Mouse (Mus musculus) mature B cell (primary cell): Measurements from ENCODE around the gene Robo1.

Experiments
- in situ Hi-C: fragments of 300-500 bp; cut with MboI; formaldehyde crosslinking; loops from 2 replicates; pipeline ENCODE4 v1.14.3; 2019

Robo1 gene

DNA sequence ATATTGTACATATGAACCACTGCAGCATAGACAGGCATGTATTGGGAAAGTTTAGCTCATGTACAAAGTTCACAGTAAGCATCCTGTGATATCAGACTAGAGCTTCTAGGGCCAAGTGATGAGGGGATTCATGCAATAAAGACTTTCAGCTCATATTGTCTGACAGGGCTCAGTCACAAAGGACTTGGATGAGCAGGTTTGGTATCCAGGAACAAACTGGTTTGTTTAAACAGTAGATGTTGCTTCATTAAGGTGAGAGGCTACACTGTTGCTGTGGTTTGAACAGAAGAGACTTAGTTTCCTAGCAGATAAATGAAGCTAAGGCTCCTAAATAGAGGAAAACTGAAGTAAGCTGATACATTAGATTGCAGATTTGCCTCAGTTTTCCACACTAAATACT lies 626.8 kb downstream of the Robo1 start:
- in situ Hi-C loops = no loop called here

DNA sequence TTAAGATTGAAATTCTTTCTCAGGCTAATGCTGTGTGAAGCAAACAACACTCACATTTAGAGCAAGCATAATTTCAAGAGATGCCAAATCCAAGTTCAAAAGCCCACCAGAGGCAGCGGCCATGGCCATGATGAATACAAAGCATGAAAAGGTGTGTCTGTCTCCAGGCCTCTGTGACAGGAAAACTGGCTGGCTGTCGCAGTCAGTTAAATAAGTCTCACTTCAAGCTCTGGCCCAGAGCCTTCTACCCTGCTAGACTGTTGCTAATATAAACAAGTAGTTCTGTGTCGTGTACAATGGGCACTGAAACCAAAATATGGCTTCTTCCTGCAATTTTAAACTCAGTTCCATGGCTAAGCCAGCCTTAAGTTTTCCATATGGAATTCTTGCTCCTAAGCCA lies 629.1 kb downstream of the Robo1 start:
- in situ Hi-C loops = no loop called here

DNA sequence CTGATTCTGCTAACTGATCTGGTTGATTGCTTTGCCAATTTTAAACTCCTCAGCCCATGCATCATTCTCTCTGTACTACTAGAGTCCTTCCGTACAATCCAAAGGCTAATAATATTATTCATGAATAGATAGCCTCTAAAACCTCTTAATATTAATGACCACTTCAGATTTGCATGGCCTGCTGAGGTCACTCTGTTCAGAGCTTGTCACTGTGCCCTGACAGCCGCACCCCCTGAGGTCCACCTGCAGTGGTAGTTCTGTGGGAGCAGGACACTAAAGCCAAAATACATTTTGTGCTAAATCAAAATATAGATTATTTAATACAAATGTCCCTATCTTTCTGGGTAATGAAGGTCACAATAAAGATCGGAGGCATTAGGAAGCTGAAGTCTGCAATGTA lies 631.8 kb downstream of the Robo1 start:
- in situ Hi-C loops = no loop called here

DNA sequence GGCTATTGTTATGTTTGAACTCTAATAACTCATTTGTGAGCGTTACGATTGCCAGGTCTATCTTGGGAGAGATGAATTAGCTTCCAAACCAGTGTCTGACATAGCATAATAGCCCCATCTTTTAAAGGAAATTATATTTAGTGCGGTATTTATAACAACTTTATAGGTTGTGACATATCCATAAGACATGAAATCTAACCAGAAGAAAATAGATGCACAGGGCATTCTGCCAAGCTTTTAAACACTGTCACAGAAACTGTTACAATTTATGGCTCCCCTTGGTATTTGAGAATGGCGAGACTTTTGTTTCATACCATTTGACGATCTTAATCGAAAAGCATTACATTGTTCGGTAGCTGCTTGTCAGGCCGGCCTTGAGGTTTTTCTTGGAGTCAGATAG lies 632.7 kb downstream of the Robo1 start:
- in situ Hi-C loops = no loop called here

DNA sequence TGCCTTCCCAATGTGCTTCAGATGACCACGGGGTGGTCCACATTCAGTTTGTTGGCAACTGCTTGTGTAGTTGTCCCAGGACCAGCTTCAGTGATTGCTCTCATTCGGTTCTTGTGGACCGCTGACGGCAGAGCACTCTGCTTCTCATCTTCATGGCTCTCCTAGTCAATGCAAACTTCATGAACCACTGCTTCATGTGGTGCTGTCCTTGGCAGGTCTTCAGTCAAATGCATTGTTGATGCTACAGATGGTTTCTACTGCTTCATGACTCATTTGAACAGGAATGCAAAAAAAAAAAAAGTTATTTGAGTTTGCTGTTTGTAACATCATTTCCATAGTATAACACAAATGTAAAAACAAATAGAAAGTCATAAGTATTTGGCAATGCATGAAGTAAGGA lies 636.3 kb downstream of the Robo1 start:
- in situ Hi-C loops = no loop called here

DNA sequence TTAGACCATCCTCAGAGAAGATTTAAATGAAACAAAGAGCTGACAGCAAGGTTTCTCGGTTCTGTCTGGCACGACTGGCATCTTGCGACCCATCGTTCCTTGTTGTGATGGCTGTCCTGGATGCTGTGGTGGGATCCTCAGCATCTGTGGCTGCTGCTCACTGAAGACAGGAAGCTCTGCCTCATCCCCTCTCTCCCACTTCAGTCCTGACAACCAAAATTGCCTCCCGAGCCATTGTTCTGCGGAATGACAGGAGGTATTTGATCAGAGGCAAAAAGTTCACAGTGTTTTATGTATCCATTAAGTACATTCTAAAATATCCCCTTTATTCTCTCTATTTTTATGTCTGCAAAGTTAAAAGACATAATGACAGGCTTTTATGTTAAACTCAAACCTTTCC lies 643.9 kb downstream of the Robo1 start:
- in situ Hi-C loops = no loop called here

DNA sequence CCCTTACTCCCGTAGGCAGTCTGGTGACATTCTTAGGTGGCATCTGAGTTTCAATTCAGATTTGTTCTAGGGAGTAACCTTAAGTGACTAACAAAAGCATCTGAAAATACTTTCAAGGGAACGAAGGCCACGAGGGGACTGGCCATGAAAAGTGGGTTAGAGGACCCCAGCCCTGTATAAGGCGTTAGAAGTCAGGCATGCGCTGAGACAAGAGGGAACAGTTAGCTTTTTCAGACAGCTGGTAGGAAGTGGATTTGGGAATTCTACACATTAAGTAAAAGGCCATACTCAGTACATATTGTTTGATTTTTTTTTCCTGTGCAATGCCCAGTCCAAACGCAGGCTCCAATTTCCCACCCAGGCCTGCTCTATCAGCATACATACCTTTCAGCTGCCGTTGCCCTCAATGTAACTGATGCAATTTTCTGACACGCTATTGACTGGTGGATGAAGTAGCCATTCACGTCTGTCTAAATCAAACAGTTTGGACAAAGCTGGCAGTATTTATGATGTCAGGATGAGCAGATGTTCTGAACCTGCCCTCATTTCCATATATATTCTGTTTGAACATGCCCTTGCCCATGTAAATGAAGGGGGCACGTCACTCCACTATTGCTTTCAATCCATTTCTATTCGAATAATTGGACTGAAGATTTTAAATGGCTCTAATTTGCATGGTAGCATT lies 651.1 kb downstream of the Robo1 start:
- in situ Hi-C loops = no loop called here

DNA sequence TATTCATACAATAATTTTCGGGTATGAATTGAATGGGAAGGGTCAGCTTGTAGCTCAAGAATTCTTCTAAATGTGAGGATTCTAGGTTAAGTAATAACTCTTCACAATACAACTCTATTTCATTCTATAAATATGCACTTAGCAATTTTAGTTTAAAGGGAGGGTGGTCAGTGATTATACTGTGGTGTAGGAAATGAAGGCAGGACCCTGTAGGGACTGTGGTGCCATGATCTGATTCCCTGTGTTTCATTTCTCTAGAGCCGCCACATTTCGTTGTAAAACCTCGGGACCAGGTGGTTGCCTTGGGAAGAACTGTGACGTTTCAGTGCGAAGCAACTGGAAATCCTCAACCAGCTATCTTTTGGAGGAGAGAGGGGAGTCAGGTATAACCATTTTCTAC lies 651.7 kb downstream of the Robo1 start:
- in situ Hi-C loops = no loop called here

DNA sequence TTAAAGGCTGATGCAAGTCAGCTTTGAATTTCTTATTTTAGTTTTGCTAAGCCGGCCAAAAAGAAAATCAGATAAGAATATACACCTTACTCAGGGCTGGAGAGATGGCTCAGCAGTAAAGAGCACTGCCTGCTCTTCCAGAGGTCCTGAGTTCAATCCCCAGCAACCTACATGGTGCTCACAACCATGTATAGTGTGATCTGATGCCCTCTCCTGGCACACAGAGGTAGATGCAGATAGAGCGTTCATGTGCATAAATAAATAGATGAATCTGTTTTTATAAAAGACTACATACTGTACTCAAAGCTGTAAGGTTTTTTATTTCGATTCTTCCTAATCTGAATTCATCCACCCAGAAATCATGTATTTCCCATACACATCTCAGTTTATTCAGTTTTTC lies 655.7 kb downstream of the Robo1 start:
- in situ Hi-C loops = no loop called here

DNA sequence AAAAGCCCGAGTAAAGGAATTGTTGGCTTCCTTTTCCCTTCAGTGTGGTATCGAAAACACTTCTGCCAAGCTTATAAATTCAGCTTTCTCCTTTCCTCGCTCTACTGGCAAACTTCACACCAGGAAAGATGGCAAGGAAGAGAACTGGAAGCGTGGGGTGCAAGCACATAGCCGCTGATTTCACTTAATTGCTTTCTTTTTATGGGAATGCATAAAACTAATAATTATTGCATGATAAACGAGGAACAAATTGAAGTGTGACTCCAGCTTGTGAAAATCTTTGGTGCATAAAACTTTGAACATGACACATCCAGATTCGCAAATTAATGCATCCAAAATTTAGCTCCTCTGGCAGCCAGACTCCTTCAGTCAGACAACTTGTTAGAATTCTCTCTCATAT lies 659.4 kb downstream of the Robo1 start:
- in situ Hi-C loops = no loop called here

DNA sequence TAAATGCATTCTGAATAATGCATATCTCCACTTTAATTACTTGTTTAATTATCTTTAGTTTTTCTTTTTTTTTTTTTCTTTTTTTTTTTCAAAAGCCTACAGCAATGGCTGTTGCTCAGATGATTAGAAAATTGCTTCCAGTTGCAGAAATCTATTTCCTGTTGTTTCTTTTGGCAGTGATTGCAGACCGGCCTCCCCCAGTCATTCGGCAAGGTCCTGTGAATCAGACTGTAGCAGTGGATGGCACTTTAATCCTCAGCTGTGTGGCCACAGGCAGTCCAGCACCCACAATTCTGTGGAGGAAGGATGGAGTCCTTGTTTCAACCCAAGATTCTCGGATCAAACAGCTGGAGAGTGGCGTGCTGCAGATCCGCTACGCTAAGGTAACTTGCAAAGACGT lies 661.9 kb downstream of the Robo1 start:
- in situ Hi-C loops = no loop called here

DNA sequence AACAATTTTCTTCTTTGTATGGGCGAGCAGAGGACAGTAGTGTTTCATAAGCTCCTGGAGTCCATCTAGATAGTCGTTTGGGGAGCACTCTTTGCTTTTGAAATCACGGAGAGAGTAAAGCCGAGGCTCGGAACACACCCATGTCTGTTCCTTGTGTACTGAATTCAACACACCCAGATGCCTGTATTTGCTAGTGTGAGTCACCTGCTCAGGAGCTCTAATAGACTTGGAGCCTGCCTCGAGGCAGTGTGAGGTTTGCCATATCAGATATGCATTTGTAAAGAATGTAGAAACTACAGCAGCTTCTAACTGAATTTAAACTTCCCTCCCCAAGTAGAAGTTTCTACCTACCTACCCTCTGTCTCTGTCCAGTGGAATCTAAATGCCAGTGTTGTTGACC lies 665.6 kb downstream of the Robo1 start:
- in situ Hi-C loops = no loop called here

DNA sequence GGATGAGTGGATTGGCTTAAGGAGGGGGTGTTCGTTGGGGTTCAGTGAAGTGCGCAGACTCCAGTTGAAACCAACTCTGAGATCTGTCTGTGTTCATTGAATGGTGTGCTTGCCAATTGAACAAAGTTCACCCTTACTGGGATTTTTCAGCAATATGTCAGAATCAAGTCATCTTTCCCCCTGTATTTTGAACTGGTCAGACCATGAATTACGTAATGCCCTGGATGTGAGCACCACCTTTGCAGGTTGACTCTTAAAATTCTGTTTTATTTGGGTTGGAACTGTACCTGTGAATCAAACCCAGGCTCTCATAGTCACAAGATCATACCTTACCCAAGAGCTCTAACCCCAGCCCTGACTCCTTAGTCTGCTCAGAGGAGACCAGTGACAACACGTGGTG lies 666.6 kb downstream of the Robo1 start:
- in situ Hi-C loops = no loop called here

DNA sequence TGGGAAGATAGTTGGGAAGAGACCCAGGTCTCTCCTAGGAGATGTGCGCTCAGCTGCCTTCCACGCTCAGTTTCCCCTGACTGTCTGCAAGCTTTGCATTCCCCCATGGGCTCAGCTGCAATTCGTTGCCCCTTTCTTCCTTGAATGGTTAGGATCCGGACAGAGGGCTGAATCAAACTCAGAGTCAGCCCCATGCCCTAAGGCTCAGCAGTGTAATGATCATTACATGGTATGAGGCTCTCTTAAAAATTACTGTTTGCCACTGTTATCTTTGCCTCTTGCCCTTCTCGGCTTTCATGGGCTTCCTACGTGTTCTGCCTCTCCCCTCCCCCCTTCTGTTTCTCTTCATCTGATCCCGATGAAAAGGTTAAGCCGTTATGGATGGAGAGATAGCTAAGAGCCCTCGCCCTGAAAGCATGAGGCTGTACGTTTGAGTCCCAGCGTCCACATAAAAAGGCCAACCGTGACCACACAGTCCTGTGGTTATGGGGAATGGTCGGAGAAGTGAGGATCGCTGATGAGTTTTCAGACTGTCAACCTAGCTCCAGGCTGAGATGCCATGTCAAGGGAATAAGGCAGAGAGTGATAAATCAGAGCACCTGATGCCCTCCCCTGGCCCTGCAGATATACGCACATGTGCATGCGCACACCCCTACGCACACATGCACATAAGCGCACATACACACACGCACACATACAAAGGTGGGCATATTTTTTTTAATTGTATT lies 668.9 kb downstream of the Robo1 start:
- in situ Hi-C loops = no loop called here

DNA sequence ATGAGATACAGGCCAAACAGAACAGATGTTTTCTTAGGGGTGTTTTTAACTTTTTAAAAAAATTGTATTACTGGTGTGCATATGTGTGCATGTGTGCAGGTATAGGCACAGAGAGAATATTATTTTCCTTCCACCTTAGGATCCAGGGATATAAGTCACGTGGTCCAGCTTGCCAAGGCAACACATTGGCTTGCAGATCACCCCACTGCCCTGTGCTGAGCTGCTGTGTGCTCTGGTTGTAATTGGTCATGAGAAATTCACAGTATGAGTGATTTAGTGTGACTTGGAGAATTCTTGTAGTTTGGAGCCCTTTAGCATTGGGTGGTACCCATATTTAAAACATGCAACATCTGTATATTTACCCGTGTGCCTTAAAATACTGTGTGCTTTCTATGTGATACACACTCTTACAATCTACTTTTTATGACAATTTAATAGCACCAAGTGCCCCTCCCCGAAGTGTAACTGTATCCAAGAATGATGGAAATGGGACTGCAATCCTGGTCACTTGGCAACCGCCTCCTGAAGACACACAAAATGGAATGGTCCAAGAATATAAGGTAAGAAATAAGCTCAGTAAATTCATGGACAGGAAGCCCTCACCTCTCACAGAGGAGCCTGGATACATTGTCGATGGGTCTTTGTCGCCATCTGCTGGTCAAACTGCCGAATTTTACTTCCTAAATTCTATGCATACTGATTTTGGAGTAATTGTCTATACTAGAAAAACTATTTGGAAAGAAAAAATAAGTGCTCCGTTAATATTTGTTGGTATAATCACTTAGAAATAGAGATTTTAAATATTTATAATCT lies 671.5 kb downstream of the Robo1 start:
- in situ Hi-C loops = no loop called here

DNA sequence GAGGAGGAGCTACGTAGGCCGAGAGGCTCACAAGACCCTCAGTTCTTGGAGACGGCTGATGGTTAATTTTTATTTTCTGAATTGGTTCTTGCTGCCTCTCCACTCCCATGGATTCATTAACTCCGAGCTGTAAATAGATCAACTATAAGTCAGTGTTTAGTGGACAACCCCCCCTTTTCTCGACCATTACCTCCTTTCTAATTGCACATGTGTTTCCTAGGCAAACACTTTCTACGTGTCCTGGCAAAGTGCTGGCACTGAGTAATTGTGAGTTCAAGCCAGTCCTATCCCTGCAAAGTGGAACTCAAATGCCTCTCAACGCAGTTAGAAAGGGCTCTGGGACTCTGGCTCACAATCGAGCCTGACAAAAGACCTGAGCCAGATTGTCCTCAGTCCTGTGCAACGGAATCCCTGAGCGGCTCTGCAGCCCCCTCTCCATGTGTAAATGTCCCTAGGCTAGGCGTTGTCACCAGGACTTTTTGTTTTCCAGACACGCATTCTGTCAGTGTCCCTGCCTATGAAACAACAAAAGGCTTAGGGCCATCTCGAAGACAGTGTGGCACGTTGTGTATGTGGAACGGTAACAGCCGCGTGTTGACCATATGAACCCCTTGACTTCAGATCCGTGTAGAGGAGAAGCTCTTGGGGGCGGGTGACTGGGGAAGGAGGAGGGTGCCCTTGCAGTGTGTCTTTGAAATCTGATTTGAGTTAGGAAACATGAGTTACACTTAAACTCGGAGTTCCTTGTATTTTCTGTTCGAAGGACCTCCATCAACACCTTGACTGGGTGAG lies 682.5 kb downstream of the Robo1 start:
- in situ Hi-C loops = no loop called here

DNA sequence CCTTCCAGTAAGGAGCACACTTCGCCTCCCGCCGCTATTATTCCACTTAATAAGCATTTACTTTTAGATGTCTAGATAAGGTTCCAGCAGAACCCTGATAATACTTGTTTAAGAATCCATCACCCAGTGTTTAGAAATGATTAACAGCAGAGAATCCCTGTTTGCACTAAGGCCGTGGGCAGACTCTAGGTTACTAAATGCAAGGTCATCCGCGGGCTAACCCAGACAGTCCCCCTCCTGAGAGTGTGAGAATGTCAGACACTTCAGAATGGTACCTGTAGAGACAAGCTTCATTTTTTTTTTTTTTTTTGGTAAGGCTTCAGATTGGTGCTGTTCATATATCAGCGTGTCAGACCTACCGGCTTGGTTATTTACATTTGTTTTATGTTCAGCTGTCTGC lies 685.1 kb downstream of the Robo1 start:
- in situ Hi-C loops = no loop called here

DNA sequence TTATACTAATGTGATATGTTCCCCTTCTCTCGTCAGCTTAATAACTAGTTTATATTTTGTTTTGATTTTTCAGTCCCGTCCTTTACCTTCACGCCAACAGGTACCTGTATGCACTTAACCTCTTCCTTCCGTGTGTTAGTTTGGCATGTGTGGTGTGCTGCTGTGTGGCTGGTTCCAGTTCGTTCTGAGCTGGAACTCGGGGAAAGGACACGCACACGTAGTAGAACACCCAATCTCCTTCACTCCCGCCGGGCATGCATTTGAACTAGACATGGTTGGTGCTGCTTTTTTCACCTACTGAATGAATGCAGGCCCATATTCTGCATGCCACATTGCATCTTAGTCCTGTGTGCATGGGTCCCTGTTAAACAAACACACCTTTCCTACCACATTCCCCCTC lies 685.5 kb downstream of the Robo1 start:
- in situ Hi-C loops = no loop called here

DNA sequence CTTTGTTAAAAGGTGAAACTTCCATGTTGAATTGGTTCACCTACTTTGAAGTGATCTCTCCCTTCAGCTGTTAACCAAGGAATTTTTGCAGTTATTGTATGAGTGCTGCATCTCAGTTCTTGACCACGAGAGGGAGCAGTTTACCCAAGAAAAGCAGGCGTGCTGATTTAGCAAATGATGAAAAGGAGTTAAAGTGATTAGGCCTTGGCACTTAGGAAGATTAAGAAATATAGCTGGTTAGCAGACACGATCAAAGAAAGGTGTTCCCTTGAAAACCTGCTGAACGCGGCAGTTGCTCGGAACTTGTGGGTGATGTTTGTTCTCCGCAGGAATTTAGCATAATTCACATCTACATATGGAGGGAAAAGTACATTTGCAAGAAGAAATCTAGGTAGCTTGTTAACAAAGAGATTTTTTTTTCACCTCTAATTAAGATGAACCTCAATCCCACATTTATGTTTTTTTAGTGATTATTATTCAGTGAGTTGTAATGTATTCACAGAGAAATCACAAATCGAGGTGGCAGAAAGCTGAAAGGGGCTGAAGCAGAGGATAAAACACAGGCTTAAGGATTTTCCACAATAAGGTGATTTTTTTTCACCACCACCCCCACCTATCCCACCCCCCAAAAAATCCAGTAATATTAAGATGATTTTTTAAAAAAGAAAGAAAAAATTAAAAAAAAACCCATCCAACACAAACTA lies 687.3 kb downstream of the Robo1 start:
- in situ Hi-C loops = no loop called here

DNA sequence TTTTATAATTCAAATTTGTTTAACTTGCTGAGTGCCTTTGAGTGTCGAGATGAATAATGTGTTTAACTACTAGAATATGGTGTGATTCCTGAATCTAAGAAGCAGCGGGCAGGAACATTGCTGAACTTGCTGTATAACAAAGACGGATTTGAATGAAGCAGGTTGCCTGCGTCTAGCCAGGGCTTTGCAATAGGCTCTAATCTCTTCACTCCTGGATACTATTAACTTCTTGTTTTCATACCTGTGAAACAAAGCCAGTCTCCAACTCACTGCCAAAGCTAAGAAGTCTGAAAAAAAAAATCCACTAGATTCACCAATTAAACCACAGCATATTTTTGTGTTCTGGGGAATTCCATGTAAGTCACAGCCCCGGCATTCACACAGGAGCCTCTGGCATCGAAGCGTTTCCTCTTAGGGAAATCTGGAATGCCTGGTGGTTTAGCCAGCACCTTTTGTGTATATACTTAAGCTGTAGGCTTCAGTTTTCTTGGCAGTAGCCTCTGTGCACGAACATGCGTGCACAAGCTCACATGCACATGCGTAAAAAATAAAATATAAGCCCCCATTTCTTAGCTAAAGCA lies 687.9 kb downstream of the Robo1 start:
- in situ Hi-C loops = no loop called here

DNA sequence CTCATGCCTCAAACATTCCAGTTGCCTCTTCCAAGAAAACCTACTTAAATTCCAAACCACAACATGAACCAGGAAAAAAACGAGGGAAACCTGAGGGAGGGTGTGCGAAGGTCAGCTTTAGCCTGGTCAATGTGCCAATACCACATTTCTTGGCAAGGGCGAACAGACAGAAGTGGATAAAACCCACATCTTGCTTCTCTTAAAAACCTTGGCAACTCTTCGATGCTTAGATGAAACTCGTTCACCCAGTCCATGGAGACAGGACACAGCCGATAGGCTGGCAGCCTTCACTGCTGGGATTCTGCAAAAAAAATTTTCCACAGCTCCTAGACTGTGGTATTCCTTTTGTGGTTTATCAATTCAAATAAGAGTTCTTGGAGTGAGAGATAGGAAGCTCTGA lies 690.6 kb downstream of the Robo1 start:
- in situ Hi-C loops = no loop called here
